Mouse (Mus musculus): ENCODE measurements around the gene Itga11. TPM values are rescaled to one million over a fixed set of nuclear protein-coding genes. Genes with fewer than 3 reads are reported as not detected.

Itga11 gene
- total and polyA plus RNA-seq, 3 experiments: 0.04 to 0.31 (median 0.04) TPM

- Histone ChIP-seq H3K27me3 (replicated peaks) (peaks cover 15% of the 10 kb centered on the region), H3K4me2 (ENCODE audit: insufficient read depth, low read depth, poor library complexity, severe bottlenecking) (no peak overlapping the region)
These were observed 34.7 kb downstream of the Itga11 start for GRCm38 (mm10) chr9:62712374-62712773.

GRCm38 (mm10) chr9:62713040-62713439 is 35.4 kb downstream of the Itga11 start:
- no peak for DNase-seq (ENCODE audit: extremely low read depth)
- Histone ChIP-seq H3K36me3 (replicated peaks in 1 of 2; ENCODE audit: control insufficient read depth in 1 of 2, insufficient read depth in 1 of 2, low read length in 1 of 2) (no peaks in the 10 kb centered on the region), H3K27ac (ENCODE audit: insufficient read depth, low read depth) (no peak overlapping the region), H3K4me3 (replicated peaks in 1 of 3; ENCODE audit: low read depth in 2 of 3, low read length in 2 of 3, poor library complexity in 1 of 3) (no peak overlapping the region), H3K4me1 (ENCODE audit: control insufficient read depth in 1 of 2, insufficient read depth in 2 of 2) (peaks cover 2 to 3% of the 10 kb centered on the region in 2 experiments; a peak in 1 of 4 replicates), H3K9me3 (replicated peaks; ENCODE audit: low read length) (no peaks in the 10 kb centered on the region), H3K4me2 (ENCODE audit: insufficient read depth, low read depth, poor library complexity, severe bottlenecking) (no peak overlapping the region), H3K79me2 (replicated peaks; ENCODE audit: control insufficient read depth, extremely low read depth, insufficient read depth, poor library complexity, severe bottlenecking) (no peaks in the 10 kb centered on the region), H3K27me3 (replicated peaks) (peaks cover 19% of the 10 kb centered on the region), H3K9ac (ENCODE audit: insufficient read depth, low read depth) (no peak overlapping the region)
- TF ChIP-seq MAFK (IDR thresholded peaks at IDR 0.05; ENCODE audit: insufficient replicate concordance, low read length): peak; percentile 60; the same call in 1 of the 2 replicates
- no peak for TF ChIP-seq UBTF (IDR thresholded peaks at IDR 0.05; ENCODE audit: low read depth, low read length)
- dilution Hi-C loops (cut with MboI; ENCODE audit: extremely low pct_ligation_motif_present, extremely low pct_unique_long_range_greater_than_20kb, low sequenced_read_pairs) (no loop called here), in situ Hi-C loops (cut with MboI; ENCODE audit: low pct_ligation_motif_present, low pct_unique_long_range_greater_than_20kb, low sequenced_read_pairs) (loop anchor here (10.0 kb wide), 1 partner anchor 88 kb away; no protein-coding TSS in a partner anchor)

More at GRCm38 (mm10) chr9:62712374-62712773, 34.7 kb downstream of the Itga11 start:
- TF ChIP-seq CTCF (conservative IDR thresholded peaks at IDR 0.05 in 1 of 2, IDR thresholded peaks at IDR 0.05 in 1 of 2; ENCODE audit: low read depth in 2 of 2, low read length in 2 of 2): no peak
- dilution Hi-C loops (cut with MboI; ENCODE audit: extremely low pct_ligation_motif_present, extremely low pct_unique_long_range_greater_than_20kb, low sequenced_read_pairs) (no loop called here), in situ Hi-C loops (cut with MboI; ENCODE audit: low pct_ligation_motif_present, low pct_unique_long_range_greater_than_20kb, low sequenced_read_pairs) (loop anchor here (10.0 kb wide), 1 partner anchor 88 kb away; no protein-coding TSS in a partner anchor)
- Histone ChIP-seq H3K4me3 (replicated peaks in 1 of 3; ENCODE audit: low read depth in 2 of 3, low read length in 2 of 3, poor library complexity in 1 of 3) (no peak overlapping the region), H3K36me3 (replicated peaks in 1 of 2; ENCODE audit: control insufficient read depth in 1 of 2, insufficient read depth in 1 of 2, low read length in 1 of 2) (no peaks in the 10 kb centered on the region), H3K4me1 (ENCODE audit: control insufficient read depth in 1 of 2, insufficient read depth in 2 of 2) (peaks cover 2 to 7% of the 10 kb centered on the region in 2 experiments; a peak in 1 of 4 replicates), H3K9me3 (replicated peaks; ENCODE audit: low read length) (no peaks in the 10 kb centered on the region), H3K9ac (ENCODE audit: insufficient read depth, low read depth) (no peak overlapping the region), H3K27ac (ENCODE audit: insufficient read depth, low read depth) (no peak overlapping the region), H3K79me2 (replicated peaks; ENCODE audit: control insufficient read depth, extremely low read depth, insufficient read depth, poor library complexity, severe bottlenecking) (no peaks in the 10 kb centered on the region)
- no peak for DNase-seq (ENCODE audit: extremely low read depth)

GRCm38 (mm10) chr9:62714336-62714735 is 36.7 kb downstream of the Itga11 start:
- in situ Hi-C loops (cut with MboI; ENCODE audit: low pct_ligation_motif_present, low pct_unique_long_range_greater_than_20kb, low sequenced_read_pairs) (loop anchor here (10.0 kb wide), 1 partner anchor 90 kb away; no protein-coding TSS in a partner anchor), dilution Hi-C loops (cut with MboI; ENCODE audit: extremely low pct_ligation_motif_present, extremely low pct_unique_long_range_greater_than_20kb, low sequenced_read_pairs) (no loop called here)
- H3K9ac ChIP-seq (ENCODE audit: insufficient read depth, low read depth): no peak overlapping the region
- no peak for DNase-seq (ENCODE audit: extremely low read depth)
- H3K9me3 ChIP-seq (replicated peaks; ENCODE audit: low read length): no peaks in the 10 kb centered on the region
- no peak for TF ChIP-seq IRF4 (IDR thresholded peaks at IDR 0.05; ENCODE audit: low read depth, low read length)
- TF ChIP-seq CTCF (conservative IDR thresholded peaks at IDR 0.05 in 1 of 2, IDR thresholded peaks at IDR 0.05 in 1 of 2; ENCODE audit: low read depth in 2 of 2, low read length in 2 of 2): peak in 1 of 2 experiments; percentile 43; a peak in 2 of 4 replicates
- TF ChIP-seq CHD2 (IDR thresholded peaks at IDR 0.05; ENCODE audit: low read length): peak; percentile 64
- TF ChIP-seq ZMIZ1 (IDR thresholded peaks at IDR 0.05; ENCODE audit: low read depth, low read length): no peak
- H3K4me2 ChIP-seq (ENCODE audit: insufficient read depth, low read depth, poor library complexity, severe bottlenecking): no peak overlapping the region
- H3K27me3 ChIP-seq (replicated peaks): peaks cover 18% of the 10 kb centered on the region
- no peaks in the 10 kb centered on the region for H3K79me2 ChIP-seq (replicated peaks; ENCODE audit: control insufficient read depth, extremely low read depth, insufficient read depth, poor library complexity, severe bottlenecking)
- no peaks in the 10 kb centered on the region for H3K4me1 ChIP-seq (ENCODE audit: control insufficient read depth in 1 of 2, insufficient read depth in 2 of 2)
- H3K36me3 ChIP-seq (replicated peaks in 1 of 2; ENCODE audit: control insufficient read depth in 1 of 2, insufficient read depth in 1 of 2, low read length in 1 of 2): no peaks in the 10 kb centered on the region
- no peak overlapping the region for H3K27ac ChIP-seq (ENCODE audit: insufficient read depth, low read depth)
- H3K4me3 ChIP-seq (replicated peaks in 1 of 3; ENCODE audit: low read depth in 2 of 3, low read length in 2 of 3, poor library complexity in 1 of 3): no peak overlapping the region

All from CH12.LX (cell line).